Mouse (Mus musculus) frontal cortex, postnatal 10 days (tissue): ENCODE measurements at regions not wholly inside any gene's neighbourhood (a gene's known extent, or its start where the extent isn't known, plus 50 kb on each side); places are given as distances from the start of the nearest gene placed in this dataset.

Source experiments
- DNase-seq, 2 experiments: peaks; one replicate each; pipeline ENCODE4 v3.0.0; 2022; ENCODE audit warnings: low spot score in 2 of 2, mixed read lengths in 1 of 2

DNA sequence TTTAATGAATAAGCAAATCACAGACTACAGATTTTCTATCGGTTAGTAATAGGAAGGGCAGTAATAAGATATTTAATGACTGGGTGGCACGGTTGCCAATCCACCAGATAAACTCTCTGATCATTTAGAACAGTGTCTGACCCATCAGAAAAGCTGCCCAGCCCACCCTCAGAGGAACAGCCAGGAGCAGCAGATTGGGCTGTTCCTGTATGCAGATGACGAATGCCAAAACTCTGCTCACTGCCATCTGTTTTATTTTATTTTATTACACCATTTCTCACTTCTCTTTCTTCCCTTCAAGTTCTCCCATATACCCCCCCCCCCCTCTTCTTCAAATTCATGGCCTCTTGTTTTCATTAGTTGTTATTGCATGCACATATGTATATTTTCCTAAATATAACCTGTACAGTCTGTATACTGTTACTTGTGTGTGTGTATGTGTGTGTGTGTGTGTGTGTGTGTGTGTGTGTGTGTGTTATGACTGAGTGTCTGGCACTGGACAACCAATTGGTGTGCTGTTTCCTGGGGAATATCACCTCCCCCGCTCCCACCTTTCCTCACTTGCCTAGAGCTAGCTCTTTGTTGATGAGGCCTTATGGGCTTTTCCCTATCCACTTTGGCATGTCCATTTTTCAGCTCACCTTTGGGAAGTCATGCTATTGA is 260.9 kb downstream of the Olfm4 start:
- no peak for DNase-seq

DNA sequence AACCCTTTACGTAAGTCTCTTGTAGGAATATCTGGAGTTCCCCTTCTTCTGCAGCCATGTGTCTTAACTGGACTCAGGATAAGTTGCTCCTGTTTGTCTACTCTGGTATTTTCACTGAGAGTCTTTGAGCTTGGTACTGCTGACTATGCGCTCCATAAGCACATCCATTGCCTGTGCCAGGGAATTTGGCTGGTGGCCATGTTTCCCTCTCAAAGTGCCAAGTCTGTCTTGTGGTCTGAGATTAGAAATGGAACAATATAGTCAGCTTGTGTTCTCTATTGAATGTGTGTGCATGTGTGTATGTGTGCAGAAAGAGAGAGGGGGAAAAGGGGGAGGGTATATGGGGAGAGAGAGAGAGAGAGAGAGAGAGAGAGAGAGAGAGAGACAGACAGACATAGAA is 263.7 kb downstream of the Olfm4 start:
- DNase-seq = peak in 1 of 2 experiments; percentile 44

DNA sequence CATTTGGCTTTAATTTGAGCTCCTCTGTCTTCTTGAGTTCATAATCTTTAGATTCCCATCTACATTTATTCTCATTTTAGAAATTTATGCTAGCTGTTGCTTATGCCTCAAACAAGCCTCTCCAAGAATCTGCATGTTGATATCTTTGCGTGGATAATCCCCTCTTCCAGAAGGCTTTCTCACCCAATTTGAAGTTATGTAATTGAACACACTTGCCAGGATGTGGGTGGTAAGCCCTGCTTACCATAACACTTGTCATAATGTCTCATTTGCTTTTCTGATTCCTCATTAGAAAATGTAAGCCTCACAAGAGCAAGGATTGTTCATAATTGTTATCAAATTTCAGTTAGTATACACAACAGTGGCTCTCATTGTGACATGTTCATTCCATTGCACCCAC is 266.0 kb downstream of the Olfm4 start:
- no peak for DNase-seq

DNA sequence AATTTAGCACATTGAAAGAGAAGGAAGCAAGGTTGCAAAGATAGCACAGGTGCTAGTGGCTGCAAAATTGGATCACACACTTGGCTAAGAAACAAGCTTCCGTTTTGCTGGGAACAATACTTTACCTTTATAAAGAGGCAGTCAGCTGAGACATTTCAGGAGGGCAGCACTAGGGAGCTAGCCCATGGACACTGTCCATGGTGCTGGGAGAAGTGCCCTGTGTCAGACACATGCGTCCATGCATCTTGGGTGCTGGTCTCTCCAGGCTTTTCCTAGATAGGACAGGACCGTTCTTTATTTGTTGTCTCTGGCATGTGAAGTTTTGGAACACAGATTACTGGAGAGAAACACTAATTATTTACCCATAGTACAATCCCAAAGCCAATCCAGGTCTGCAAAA is 273.2 kb downstream of the Olfm4 start:
- DNase-seq = no peak

DNA sequence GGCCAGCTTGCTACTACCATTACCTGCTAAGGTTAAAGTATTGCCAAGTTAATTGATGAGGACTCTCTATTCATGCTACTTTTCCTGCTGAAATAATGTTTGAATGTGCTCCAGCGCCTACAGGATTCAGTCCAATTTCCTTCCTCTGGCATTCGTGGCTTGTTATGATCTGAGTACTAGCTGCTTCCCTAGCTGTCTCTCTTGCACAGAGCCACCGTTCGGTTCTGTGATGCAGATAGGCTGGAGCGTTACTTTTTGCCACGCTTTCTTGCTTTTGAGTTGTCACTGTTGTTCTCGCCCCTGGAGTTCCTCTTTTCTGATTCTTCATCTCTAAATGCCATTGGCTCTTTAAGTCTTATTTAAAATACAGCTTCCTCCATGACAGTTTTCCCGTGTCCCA is 279.3 kb downstream of the Olfm4 start:
- DNase-seq = no peak

DNA sequence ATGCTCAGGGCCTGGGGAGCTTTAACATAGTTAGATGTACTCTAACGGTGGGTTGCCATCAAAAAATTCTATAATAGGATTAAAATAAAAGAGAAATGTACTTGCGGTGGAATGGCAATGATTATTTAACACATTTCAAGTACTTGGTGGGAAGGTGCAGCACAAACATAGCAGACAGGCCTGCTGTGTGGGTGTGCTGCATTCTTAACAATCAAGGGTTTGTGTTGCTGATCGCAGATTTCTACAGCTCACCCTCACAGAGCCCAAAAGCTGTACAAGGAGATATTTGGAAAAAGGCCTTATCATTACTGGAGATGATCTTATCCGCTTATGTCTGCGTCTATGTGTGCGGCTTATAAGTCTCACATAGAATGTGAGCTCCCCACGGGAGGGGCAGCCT is 281.2 kb downstream of the Olfm4 start:
- DNase-seq = no peak

DNA sequence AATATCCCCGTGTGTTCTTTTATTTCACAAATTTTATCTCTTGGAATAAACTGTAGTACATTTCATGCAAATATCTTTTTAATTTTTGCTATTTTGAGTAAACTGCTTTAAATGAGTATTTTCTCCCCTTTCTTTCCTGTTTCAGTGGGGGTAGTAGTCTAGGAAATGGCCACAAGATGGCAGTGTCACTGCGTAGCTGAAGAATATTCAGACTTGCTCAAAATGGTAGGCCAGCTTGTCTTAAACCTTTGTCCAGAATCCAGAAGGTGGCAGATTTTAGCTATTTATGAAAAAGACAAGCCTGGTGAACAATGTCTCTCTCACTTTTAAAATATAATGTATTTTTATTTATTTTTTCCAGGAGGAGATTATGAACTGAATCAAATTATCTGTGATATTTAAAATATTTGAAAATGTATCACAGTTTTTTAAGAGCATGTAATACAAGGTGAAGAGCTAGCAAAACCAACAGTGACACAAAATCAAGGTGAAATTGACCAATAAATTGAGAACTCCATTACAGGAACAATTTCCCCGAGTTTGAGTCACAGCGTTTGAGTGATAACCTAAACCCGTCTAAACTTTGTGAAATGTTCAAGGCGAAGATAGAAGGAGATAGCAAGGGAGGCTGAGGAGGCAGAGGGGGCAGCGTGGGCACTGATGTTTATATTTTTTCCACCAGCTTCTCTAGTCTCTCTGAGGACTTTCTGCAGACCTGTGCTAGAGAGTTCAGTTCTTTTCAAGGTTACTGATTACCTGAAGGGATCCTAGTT is 285.5 kb downstream of the Olfm4 start:
- peak; percentile 49 to 78 for DNase-seq

DNA sequence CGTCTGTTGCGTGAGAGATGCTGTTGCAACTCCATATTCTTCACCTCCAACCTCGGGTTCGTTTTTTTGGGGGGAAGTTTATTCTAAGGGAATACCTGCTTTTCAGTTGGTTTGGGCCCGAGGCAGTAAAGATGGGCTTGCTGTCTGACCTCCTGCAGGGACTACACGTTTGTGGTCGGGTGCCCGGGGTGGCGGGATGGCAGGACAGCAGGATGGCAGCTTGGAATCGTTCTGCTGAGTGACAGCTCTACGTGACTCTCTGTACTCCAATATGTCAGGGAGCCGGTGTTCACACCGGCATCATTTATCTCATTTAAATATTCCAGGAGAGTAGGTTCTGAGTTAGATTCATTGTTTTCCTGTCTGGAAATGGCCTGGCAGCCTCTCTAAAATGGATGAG is 286.2 kb downstream of the Olfm4 start:
- DNase-seq = no peak

DNA sequence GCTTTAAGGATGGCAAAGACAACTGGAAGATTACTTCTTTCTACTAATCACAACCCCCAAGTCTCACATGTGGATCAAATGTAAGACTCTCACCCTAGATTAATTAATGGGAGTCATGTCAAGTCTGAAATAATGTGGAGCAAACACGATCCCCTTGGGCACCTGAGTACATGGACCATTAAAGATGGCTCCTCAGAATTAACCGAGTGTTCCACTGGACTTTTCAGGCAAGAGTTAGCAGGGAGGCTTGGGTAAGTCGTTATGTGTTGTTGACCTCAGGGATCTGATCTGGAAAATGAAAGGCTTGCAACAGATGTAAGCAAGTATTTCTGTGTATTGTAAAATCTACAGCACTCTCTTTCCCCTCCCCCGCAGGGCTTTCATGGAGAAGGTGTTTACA is 296.3 kb downstream of the Olfm4 start:
- DNase-seq = no peak

DNA sequence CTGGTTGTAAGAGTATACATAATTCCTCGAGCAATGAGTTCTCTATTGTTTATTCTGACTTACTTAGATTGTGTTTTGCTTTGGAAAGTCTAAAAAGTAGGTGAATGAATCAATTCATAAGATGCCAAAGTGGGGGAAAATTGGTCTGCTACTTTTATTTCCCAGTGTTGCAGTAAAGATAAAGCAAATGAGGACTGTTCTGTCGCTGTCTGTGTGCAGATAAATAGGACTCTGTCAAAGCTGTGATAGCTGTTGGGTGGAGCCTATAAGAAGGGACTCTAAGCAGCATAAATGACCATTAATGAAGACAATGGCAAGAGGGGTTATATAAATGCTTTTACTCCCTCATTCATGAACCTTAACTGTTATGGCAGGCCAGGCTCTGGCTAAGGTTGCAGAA is 299.8 kb downstream of the Olfm4 start:
- no peak for DNase-seq

DNA sequence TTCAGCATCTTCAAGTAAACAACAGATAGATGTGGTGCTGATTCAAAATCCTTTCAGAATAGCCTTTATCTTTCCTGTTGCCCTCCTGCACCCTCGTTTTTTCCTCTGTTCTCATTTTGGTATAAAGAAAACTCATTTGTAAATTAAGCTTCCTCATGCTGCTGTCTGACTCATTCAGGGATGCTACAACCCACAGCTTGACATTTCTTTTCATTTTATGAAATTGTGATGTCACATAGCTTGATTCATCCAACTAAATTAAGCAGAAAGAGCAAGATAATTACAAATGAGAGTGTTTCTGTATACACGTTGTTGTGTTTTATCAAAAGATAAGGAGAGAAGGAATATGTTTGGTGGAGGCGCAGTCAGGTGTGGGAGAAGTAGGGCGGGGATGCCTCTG is 307.5 kb downstream of the Olfm4 start:
- DNase-seq = no peak

DNA sequence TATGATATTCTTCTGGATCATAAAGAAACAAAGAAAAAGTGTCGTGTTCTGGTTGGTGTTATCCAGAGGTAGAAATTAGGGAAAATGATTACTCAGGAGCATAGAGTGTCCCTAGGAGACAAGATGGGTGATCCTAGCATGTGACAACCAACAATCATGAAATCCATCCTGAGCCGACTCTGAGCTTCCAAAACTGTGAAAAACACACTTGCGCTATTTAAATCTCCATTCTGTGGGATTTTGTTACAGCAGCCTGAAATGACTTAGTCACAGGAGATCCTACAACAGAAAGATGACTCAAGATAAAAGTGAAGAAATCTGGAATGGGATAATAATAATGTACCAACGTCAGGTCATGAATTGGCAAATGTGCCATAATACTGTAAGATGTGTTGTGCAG is 309.5 kb downstream of the Olfm4 start:
- DNase-seq = no peak

DNA sequence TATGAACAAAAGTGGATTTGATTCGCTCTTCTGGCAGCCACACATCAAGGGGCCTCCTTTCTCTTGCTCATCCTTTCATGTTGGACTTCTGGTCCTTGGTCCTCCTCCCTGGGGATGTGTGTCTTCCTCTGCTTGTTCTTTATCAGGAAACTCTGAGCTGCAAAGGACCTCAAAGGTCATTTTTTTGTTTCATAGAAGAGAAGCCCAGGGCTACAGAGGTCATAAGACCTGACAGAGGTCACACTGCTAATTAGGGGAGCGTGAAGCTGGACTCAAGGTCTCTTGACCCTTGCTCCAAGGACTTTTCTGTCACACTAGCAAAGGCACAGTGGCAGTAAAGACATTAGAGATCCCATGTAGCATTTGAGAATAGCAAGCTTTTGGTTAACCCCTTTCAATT is 345.8 kb downstream of the Olfm4 start:
- DNase-seq = no peak

DNA sequence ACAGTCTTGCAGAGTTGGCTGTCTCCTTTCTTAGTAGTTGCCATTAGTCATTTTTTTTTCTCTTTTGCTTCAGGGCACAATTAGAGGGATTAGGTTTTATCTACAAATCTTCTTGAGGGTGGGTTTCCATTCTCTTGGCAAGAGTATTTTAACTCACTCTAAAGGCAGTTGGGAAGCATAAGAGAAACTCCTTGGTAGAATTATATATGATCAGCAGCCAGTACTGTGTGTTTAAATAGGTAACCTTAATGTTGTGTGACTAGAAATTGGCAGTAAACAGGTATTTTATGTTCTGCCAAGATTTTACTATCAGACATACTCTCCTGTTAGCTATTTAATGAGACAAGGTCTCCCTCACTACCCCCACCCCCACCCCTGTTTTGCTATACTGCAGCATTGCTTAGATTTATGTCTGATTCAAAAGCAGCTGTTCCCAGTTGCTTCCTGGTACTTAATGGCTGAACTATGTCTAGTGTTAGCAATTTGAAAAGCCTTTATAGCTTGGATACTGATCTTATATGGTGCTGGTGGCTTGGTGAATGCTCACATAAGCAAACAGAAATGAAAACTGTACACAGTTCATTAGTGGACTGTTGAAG is 378.2 kb downstream of the Olfm4 start:
- DNase-seq = no peak

DNA sequence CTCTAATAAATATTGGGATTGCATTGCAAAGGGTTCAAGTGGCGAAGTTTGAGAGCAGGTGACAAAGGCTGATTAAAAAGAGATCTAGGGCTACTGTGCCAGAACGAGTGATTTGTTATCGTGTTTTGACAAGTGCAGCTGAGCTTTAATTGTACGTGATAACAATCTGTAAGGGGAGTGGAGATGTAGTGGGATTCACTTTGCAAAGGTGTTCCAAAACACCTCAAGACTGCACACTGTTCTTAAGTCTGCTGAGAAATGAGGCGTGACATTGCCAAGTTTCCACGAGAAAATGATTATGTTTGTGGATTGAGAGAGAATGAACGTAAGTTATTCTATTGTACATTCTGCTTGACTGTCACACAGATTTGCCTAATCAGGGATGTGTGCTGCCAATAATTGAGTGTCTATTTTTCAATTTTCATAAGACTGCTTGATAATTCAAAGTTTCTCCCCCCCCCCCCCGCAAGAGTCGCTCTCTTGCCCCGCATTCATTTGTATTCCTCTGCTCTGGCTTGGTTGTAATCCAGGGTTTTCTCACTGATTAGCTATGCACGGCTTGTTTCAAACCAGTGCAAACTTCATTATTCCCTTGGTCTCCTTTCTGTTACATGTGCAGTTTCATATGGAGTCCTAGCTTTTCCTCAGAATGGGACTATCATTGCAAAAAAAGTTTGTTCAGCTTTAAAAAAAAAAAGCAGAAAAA is 385.7 kb downstream of the Olfm4 start:
- DNase-seq = no peak

DNA sequence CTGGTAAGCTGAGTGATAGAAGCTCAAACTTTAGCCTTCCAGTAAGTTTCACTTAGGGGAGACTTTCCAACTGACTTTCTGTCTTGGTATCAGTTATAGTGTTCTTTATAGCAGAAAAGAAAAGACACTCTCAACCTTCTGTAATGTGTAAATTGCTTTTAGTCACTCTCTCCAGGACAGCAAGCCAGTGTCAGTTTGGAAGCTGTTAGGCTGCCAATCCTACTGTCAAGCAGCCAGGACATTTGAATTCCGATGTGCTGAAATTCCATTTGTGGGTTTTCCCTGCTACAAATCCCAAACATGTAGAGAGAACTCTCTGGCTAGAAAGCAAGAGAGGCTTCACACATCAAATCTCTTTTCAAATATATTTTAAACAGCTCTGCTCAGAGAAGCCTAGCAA is 390.4 kb downstream of the Olfm4 start:
- no peak for DNase-seq

DNA sequence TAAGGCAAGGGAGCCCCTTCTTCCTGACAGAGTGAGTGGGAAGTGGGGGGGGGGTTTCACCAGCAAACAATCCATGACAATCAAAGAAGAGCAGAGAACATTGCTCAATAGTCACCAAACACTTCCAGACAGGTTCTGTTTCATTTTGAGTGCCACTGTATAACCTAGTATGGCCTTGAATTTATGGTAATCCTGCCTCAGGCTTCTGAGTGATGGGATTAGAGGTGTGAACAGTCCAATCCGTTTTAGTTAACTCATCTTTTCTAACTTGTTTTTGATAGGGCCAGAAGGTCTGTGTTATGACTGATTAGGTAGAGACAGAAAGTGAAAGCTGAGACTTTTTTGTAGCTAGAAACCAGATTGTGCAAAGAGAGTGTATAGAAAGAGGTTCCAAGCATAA is 393.2 kb downstream of the Olfm4 start:
- DNase-seq = no peak

DNA sequence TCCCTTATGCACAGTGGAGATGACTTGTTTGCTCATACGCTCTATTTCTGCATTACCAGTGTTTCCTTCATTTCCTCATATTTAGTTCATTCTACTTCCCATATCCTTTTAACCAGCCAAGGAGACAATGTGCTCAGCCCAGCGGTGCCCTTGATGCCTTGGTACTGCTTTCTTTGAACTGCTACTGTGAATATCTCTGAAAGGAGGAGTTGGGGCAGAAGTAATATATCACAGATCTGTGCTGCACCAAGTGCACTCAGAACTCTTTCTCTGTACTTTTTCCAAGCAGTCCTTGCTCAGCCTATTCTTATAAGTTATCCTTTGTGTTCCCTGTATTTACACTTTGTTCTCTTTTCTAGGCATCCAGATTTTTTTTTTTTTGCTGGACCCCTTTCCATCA is 407.5 kb downstream of the Olfm4 start:
- no peak for DNase-seq

DNA sequence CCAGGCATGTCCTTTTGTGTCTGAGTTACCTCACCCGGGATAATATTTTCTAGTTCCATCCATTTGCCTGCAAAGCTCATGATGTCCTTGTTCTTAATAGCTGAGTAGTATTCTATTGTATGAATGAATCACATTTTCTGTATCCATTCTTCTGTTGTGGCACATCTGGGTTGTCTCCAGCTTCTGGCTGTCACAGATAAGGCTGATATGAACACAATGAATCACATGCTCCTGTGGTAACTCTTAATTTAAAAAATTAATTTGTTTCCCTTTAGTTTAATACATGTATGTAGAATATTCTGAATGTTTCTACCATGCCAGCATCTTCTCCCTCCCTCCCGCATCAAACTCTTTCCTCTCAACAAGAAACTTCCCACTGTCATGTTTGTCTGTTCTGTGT is 424.4 kb downstream of the Olfm4 start:
- no peak for DNase-seq

DNA sequence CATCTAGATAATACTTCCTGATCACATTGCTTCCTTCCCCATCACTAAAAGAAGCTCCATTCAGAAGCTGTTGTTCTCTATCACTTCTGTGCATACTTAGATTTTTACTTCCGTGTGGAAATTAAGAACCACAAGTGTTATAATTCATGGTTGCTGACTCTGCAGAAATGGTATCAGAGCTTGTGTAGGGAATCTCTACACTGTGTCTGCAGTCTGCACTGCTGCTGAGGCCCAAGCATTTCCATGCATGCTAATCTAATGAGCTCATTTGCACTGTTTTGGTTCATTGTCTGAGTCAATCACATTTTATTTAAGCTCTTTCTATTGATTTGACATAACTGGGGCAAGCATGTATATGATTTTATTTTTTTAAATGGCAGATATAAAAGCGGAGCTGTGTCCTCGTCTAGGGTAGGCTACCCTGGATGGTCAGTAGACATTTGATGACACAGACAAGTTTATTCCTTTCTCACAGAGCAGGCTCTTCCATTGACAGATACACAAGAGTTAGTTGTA is 435.0 kb downstream of the Olfm4 start:
- no peak for DNase-seq

DNA sequence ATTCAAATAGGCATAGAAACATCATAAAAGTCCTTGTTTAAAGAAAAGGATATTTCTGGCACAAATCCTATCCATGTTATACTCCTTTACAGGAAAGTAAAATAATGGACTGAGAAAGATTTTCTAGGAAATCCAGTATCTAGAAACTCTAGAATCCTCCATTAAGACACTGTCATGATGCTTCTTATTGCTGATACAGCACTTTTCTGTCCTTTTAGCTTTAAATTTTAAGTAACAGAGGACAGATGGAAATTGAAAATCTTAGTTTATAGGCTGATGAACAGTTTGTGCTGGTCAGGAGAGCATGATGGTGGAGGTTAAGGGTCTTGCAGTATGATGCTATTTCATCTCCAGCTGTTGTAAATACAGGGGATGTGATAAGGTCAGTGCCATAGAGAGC is 459.9 kb downstream of the Olfm4 start:
- no peak for DNase-seq

DNA sequence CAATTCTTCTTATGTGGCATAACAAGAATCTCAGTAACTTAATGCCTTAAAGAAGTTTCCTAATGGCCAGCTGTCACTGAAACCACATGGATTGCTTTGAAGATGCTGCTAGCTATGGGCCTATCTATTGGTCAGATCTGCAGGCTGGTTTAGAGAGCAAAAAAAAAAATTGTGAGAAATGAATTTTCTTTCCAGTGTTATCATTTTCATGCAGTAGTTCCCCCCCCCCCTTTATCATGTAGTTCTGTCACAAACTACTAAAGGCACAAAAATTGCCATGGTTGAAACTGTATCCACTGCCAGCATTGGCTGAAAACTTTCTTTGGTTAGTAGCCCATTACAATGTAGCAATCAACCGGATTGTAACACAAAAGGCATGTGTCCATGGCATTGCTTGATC is 487.6 kb downstream of the Olfm4 start:
- DNase-seq = no peak
